25 mouse cellular contexts compared by ENCODE assay signal in the genomic region with DNA sequence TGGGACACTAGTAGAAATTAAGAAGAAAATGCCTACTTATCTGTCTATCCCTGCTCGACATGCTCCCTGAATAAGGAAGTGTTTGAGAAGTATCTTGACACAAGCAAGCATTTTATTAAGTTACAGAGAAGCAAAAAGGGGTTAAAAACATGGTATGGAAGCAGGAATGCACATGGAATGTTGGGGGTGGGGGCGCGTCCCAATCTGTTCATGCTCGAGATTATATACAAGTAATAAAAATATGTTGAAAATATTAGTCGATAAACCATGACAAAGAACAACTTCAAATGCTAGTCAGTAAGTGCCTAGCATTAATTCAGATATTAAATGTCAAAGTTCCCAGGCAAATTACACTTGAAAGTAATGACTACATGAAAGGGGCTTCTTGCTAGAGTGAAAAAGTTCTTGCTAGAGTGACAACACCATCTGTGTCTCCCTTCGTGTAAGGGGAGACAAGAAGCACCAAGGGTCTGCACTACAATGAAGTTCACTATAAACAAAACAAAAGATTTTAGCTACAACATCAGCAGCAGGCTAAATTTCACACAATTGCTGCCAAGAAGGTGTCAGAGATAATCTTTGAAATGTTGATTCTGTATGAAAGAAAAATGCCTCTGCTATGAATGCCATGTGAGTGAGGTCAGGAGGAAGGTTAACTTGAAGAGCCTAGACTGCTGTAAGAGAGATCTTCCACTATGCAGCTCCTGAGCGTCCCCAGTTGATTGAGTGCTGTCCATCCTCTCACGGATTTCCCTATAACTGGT. TPM values are rescaled to one million over a fixed set of nuclear protein-coding genes. Genes with fewer than 3 reads are reported as not detected.
A peak's percentile ranks its signal among the peaks of the same experiment; 100 is the strongest.
DNase-seq lines count a peak whose midpoint lies in the region; ATAC-seq and TF ChIP-seq lines count a peak whose summit lies in the region.
"Had no signal": no experiment of that assay in that cellular context is flagged by ENCODE, and none has a peak within 500 bp of the region (broad histone marks: within the 10 kb centered on the region; RNA-seq: fewer than 3 reads in every experiment).

No protein-coding gene starts in this region.

- 32% methylated on average over 8 of the region's 8 CpGs for WGBS in heart, embryonic 13.5 days
- WGBS in lung, embryonic 14.5 days, result 21% methylated on average over 8 of the region's 8 CpGs

- no peak for DNase-seq in heart, postnatal 36 days
- peak; percentile 67 for DNase-seq in lung, embryonic 14.5 days
- DNase-seq in lung, postnatal 36 days, result no peak
- peak; percentile 67 for DNase-seq in 3T3-L1 (ENCODE audit: low read depth, low spot score)
- DNase-seq in brain, embryonic 14.5 days (ENCODE audit: low read depth), result peak; percentile 9
- no peak for DNase-seq in cerebellum, adult 11 months
- DNase-seq in gastrocnemius, postnatal 4 days (ENCODE audit: low spot score in 2 of 2), result no peak
- DNase-seq: adrenal gland, postnatal 10 days; cerebellum, adult 11-12 months; cerebellum, adult 9-11 months; gastrocnemius, postnatal 10 days; kidney, postnatal 4 days; lung, postnatal 4 days; thymus, adult 18-20 months; thymus, postnatal 25 days had no signal

- no peak overlapping the region for H3K4me3 ChIP-seq in heart, embryonic 13.5 days
- no peak overlapping the region for H3K4me3 ChIP-seq in lung, embryonic 14.5 days (ENCODE audit: low read depth, low read length)
- H3K4me3 ChIP-seq: forebrain, embryonic 13.5 days; heart, embryonic 15.5 days; hindbrain, embryonic 12.5 days; liver, embryonic 15.5 days; megakaryocyte, embryonic 14.5 days; midbrain, embryonic 12.5 days; stomach, embryonic 15.5 days had no signal

- peak overlapping the region; percentile 45 for H3K27ac ChIP-seq in heart, embryonic 13.5 days (replicated peaks)
- H3K27ac ChIP-seq in lung, embryonic 14.5 days (ENCODE audit: low read depth), result peak overlapping the region; percentile 19; the same call in 1 of the 2 replicates
- H3K27ac ChIP-seq: forebrain, embryonic 13.5 days; heart, embryonic 15.5 days; hindbrain, embryonic 12.5 days; liver, embryonic 15.5 days; midbrain, embryonic 12.5 days; stomach, embryonic 15.5 days had no signal

- no peaks in the 10 kb centered on the region for H3K36me3 ChIP-seq in heart, embryonic 13.5 days
- H3K36me3 ChIP-seq in lung, embryonic 14.5 days (ENCODE audit: insufficient read depth), result no peaks in the 10 kb centered on the region
- H3K36me3 ChIP-seq: heart, embryonic 15.5 days; hindbrain, embryonic 12.5 days; liver, embryonic 15.5 days; midbrain, embryonic 12.5 days; stomach, embryonic 15.5 days had no signal

- H3K27me3 ChIP-seq in heart, embryonic 13.5 days (replicated peaks), result no peaks in the 10 kb centered on the region
- no peaks in the 10 kb centered on the region for H3K27me3 ChIP-seq in lung, embryonic 14.5 days (ENCODE audit: insufficient read depth, low read length)
- H3K27me3 ChIP-seq: CH12.LX; forebrain, embryonic 13.5 days; heart, embryonic 15.5 days; hindbrain, embryonic 12.5 days; liver, embryonic 15.5 days; megakaryocyte, embryonic 14.5 days; midbrain, embryonic 12.5 days; stomach, embryonic 15.5 days had no signal

- TF ChIP-seq CTCF in lung, embryonic 14.5 days (IDR thresholded peaks at IDR 0.05; ENCODE audit: low read depth), result no peak
- TF ChIP-seq CTCF in brain, embryonic 14.5 days (IDR thresholded peaks at IDR 0.05; ENCODE audit: borderline replicate concordance, extremely low read depth, insufficient read depth, insufficient read length), result no peak

- H3K9ac ChIP-seq in heart, embryonic 13.5 days, result no peak overlapping the region
- H3K9ac ChIP-seq in lung, embryonic 14.5 days, result no peak overlapping the region
- H3K9ac ChIP-seq: forebrain, embryonic 13.5 days; heart, embryonic 15.5 days; hindbrain, embryonic 12.5 days; liver, embryonic 15.5 days; midbrain, embryonic 12.5 days; stomach, embryonic 15.5 days had no signal

- no peaks in the 10 kb centered on the region for H3K9me3 ChIP-seq in heart, embryonic 13.5 days
- no peaks in the 10 kb centered on the region for H3K9me3 ChIP-seq in lung, embryonic 14.5 days (ENCODE audit: low read depth, low read length)
- H3K9me3 ChIP-seq: forebrain, embryonic 13.5 days; heart, embryonic 15.5 days; hindbrain, embryonic 12.5 days; liver, embryonic 15.5 days; megakaryocyte, embryonic 14.5 days; midbrain, embryonic 12.5 days; stomach, embryonic 15.5 days had no signal

- no peak for TF ChIP-seq POLR2A in brain, embryonic 14.5 days (IDR thresholded peaks at IDR 0.05; ENCODE audit: borderline replicate concordance, extremely low read depth, insufficient read depth, insufficient read length, poor library complexity, severe bottlenecking)

- no peak overlapping the region for H3K4me2 ChIP-seq in heart, embryonic 13.5 days
- H3K4me2 ChIP-seq in lung, embryonic 14.5 days, result no peak overlapping the region
- H3K4me2 ChIP-seq: forebrain, embryonic 13.5 days; heart, embryonic 15.5 days; hindbrain, embryonic 12.5 days; liver, embryonic 15.5 days; midbrain, embryonic 12.5 days; stomach, embryonic 15.5 days had no signal

- H3K4me1 ChIP-seq in heart, embryonic 13.5 days, result peaks cover 23% of the 10 kb centered on the region
- H3K4me1 ChIP-seq in lung, embryonic 14.5 days (ENCODE audit: insufficient read depth), result peaks cover 11% of the 10 kb centered on the region
- H3K4me1 ChIP-seq: forebrain, embryonic 13.5 days; hindbrain, embryonic 12.5 days; liver, embryonic 15.5 days; megakaryocyte, embryonic 14.5 days; midbrain, embryonic 12.5 days; stomach, embryonic 15.5 days had no signal

- intact Hi-C loops in heart, postnatal 36 days (cut with DNase I), result no loop called here

- no peak for ATAC-seq in heart, embryonic 13.5 days (ENCODE audit: extremely low read depth, insufficient number of reproducible peaks, low FRiP score, low TSS enrichment)
- ATAC-seq in lung, embryonic 14.5 days (ENCODE audit: insufficient read depth), result peak; percentile 63
- ATAC-seq: forebrain, embryonic 13.5 days; intestine, postnatal 0 days had no signal

RNA-seq across cellular contexts. Expression of gene Adgrg6, which starts 24.4 kb away (rescaled TPM):
- polyA plus RNA-seq in heart, embryonic 13.5 days (2015; fragmentation: Nextera tagmentation; extraction: Ambion mirVana), result 14.3 and 15.7 TPM in 2 replicates
- total RNA-seq in heart, postnatal 36 days (2021), result 1 to 10 TPM; 2.1 to 2.5 TPM
- polyA plus RNA-seq in lung, embryonic 14.5 days (2014; fragmentation: Nextera tagmentation; extraction: Ambion mirVana), result 22.9 and 26.2 TPM in 2 replicates
- polyA plus RNA-seq in brain, embryonic 14.5 days (2012; rRNA removed), result 0.71 and 2.5 TPM in 2 replicates
- total RNA-seq in gastrocnemius, postnatal 4 days (2021), result 1 to 10 TPM; 5.4 to 5.8 TPM
- total RNA-seq: CH12.LX had no signal

Comparison
In these comparisons a context has a peak if more than half of its experiments do, and no peak if none do; other contexts are left out.
1. DNase-seq: peak in lung, embryonic 14.5 days (single experiment), 3T3-L1 (single experiment) and brain, embryonic 14.5 days (single experiment); none in heart, postnatal 36 days (0 of 2), lung, postnatal 36 days (single experiment), cerebellum, adult 11 months (single experiment) and gastrocnemius, postnatal 4 days (0 of 2).